Mouse (Mus musculus): ENCODE measurements around the gene A230072I06Rik. TPM values are rescaled to one million over a fixed set of nuclear protein-coding genes. Genes with fewer than 3 reads are reported as not detected.

The A230072I06Rik gene
- total RNA-seq, 2 experiments from 2014 or later: not detected

GRCm38 (mm10) chr8:12327707-12328471, 49.3 kb downstream of the A230072I06Rik start:
- Histone ChIP-seq H3K4me3 (no peak overlapping the region), H3K27ac (no peak overlapping the region)
- TF ChIP-seq CTCF (conservative IDR thresholded peaks at IDR 0.05): no peak
- DNase-seq (ENCODE audit: low spot score in 2 of 2): no peak

GRCm38 (mm10) chr8:12328476-12328875, 49.9 kb downstream of the A230072I06Rik start:
- no peak for TF ChIP-seq CTCF (conservative IDR thresholded peaks at IDR 0.05)
- Histone ChIP-seq H3K27ac (no peak overlapping the region), H3K4me3 (no peak overlapping the region)
- no peak for DNase-seq (ENCODE audit: low spot score in 2 of 2)

DNA sequence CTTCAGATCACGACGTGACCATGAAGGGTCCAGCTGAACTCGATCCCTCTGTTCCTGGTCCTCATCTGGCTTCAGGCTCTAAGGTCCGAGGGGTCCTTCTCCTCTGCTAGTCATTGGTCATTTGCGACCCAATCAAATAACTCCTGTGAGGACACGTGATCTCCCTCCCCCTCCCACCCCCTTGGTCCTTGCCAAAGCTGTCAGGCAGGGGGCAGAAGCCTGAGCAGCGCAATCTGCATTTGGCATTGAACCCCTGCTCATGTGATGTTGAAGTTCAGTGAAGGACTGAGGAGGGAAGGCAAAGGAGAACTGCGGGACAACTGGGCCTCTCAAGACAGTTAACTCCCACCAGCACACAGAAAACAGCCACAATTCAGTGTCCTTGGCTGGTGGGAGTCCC, 51.4 kb downstream of the A230072I06Rik start:
- H3K27ac ChIP-seq: peak overlapping the region; percentile 70; the same call in 1 of the 2 replicates
- DNase-seq (ENCODE audit: low spot score in 2 of 2): no peak
- no peak overlapping the region for H3K4me3 ChIP-seq
- TF ChIP-seq CTCF (conservative IDR thresholded peaks at IDR 0.05): peak; percentile 42

Other genes with a start within 250 kb of the A230072I06Rik start
- 10 to 100 TPM; 11.8 TPM for gene Sox1, start 116.5 kb downstream of the A230072I06Rik start, total RNA-seq (2021)